Mouse (Mus musculus) liver, postnatal 0 days (tissue): ENCODE measurements at regions not wholly inside any gene's neighbourhood (a gene's known extent, or its start where the extent isn't known, plus 50 kb on each side); places are given as distances from the start of the nearest gene placed in this dataset.

Source experiments
- CTCF ChIP-seq: sonication (generic); IDR thresholded peaks from 2 replicates; pipeline ENCODE4 v1.5.1; 2016; ENCODE audit warnings: antibody characterized with exemption, low read depth
- EP300 ChIP-seq: IDR thresholded peaks from 2 replicates; pipeline ENCODE4 v1.6.1; 2016; ENCODE audit warnings: antibody characterized with exemption, low read depth, mild to moderate bottlenecking

DNA sequence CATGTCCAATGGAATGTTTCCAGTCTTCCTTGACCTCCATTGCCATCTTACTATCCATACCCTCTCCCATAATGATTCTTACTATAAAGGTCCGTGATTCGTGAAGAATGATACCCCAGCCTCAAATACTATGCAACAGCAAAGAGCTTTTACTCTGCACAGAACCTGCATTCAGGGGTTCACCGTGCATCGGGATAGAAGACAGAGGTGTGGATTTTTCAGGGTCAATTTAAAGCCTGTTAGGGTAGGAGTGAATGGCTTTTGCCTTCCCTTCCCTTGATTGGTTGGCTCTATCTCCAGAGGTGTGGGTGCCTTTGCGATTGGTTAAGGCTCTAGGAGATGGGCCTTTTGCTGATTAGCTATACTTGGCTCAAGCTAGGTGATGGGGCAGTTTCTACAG lies 227.9 kb upstream of the Zbtb20 start:
- TF ChIP-seq CTCF: no peak
- no peak for TF ChIP-seq EP300
